Mouse (Mus musculus) bone marrow macrophage, adult 2 months (primary cell): ENCODE results near the gene Senp1.

Experiments
- CTCF ChIP-seq: IDR thresholded peaks from 2 replicates; pipeline ENCODE4 v1.5.1; 2012; ENCODE audit warnings: low read depth, mild to moderate bottlenecking, low read length, moderate library complexity
- POLR2A ChIP-seq: IDR thresholded peaks from 2 replicates; pipeline ENCODE4 v1.6.1; 2012; ENCODE audit warnings: mild to moderate bottlenecking, low read depth, low read length, borderline replicate concordance

DNA sequence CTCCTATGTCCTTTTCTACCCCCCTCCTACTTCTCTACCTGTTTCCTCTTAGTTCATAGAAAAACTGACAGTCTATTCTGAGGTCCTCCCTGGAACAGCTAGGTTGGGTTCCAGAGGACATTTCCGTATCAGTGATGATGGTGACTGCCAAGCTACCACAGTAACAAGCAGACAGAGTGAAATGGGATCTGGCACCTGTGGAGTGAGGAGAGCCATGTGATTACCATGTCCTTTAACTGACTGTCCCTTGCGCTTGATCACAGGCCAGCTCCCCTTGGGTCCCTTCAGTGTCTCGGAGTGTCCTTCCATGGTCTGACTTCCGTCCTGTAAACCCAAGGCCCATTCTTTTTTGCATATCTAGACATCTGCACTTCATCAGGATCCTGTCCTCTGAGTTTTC is 37.5 kb upstream of the Senp1 start:
- TF ChIP-seq POLR2A, result no peak
- no peak for TF ChIP-seq CTCF
